Mouse (Mus musculus): ENCODE results near the gene Galk1.

Gene Galk1

DNA sequence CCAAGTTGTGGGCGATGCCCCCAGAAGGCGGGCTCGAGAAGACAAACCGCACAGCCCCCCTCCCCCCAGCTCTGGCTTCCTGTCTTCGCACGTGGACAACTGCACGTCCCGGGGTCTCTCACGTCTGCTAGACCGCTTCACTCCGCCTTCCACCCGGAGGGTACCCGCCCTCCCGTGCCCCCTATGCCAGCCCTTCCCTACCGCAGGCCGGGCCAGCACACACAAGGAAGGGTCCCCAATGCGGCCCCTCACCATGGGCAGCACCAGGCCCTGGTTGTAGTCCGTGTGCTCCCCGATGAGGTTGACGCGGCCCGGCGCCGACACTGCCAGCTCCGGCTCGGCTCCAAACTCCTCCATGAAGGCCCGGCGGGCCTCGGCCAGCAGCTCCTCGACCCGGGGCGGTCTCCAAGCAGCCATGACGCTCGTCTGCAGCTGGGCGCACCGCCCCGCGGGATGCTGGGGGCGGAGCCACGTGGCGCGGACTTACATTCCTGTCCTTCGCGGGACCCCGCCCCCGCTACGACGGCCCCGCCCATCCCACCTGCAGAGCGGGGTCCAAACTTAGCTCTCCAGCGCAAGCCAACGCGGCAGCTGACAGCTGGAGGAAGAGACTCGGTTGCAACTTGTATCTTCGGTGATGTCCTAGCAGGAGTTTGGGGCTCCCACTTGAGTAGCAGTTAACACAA lies at the start of gene Galk1:
Gene Galk1, minus strand, starts transcription at position 458 of the 686 bp plus-strand sequence.
- DNase-seq (ENCODE audit: low read depth, low spot score) = peak; percentile 98

DNA sequence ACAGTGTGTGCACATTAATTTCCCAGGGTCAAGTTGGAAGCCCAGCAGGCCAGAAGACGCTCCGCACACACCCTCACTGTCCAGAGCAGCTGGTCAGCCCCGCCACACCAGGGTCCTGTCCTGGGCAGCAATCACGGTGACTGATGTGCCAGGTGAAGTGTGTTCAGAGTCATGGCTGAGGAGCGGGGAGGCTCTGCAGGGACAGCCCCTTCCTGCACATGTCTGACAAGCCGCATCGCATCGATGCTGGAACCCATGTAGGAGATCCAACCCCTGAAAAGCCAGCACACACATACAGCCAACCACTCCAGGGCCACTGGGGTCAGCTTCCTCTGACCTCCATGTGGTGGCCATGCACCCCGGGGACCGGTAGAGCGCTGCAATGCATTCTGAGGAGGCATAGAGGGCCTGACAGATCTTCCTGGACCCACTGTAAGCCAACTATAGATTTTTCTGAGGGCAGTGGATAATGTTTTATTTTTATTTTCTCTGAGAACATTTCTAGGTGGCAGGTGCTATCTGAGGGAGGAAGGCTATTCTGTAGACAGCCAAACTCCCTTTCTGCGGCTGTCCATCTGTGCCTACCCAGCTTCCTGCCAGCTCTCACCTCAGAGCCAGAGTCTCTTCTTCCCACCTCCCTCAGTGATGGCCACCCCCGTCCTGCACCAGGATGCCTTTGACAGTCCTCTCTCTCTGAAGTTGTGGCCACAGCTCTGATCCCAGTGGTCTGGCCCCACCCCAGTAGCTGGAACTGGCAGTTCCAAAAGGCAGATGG lies 49.3 kb upstream of the Galk1 start:
- no peak for DNase-seq (ENCODE audit: low read depth, low spot score)

DNA sequence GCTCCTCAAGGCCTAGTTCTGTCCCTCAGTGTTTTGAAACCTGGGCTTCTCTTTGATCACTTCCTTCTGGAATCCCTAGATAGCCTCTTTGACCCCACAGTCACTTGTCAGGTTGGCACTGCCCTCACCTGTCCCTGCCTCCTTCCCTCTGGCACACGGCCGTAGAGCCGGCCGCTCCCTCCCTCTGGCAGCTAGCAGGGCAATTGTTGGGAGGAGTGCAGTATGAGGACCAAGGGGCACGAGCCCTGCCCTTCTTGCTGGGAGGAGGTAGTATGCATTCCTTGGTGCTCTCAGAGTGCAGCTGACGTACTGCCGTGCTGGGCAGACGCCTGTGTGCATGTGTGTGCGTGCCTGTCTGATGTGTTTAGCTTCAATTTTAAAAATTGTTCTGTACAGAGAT lies 48.1 kb upstream of the Galk1 start:
- DNase-seq (ENCODE audit: low read depth, low spot score) = no peak

DNA sequence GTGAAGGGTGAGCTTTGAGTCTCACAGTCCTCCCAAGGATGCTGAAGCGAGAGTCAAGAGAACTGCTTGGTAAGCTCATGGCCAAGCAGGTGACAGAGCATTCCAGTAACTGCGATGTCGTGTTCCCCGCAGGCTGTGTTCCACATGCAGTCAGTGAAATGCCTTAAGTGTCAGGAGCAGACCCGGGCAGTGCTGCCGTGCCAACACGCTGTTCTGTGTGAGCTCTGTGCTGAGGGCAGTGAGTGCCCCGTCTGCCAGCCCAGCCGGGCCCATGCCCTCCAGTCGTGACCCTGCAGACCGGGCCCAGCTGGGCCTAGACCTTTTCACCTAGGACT lies 47.1 kb upstream of the Galk1 start:
- DNase-seq (ENCODE audit: low read depth, low spot score) = no peak

DNA sequence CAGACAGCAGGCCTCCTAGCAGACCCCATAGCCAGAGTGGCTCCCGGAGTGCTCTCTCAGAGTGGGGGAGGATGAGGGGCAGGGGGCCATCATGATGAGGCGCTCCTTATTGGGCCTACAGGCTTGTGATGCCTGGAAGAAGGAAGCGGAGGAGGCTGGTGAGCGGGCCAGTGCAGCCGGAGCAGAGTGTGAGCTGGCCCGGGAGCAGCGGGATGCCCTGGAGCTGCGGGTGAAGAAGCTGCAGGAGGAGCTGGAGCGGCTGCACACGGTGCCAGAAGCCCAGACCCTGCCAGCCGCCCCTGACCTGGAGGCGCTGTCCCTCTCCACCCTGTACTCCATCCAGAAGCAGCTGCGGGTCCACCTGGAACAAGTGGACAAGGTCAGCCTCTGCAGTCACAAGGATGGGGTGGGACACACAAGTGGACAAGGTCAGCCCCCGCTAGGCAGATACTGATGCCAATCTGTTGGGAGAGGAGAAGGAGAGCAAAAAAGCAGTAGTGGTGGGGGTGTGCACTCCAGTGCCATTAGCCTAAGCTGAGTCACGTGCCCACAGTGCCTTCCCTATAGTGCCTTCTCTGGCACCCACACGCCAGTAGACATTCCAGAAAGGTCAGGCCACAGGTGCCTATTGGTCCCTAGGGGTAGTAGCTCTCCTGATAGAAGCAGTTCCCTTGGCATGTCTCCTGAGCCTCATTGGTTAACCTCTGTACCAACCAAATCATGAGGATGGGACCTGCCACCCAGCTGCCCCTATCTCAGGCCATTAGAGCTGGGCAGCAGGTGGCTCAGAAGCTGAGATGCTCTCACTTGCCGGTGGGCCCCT lies 46.6 kb upstream of the Galk1 start:
- DNase-seq (ENCODE audit: low read depth, low spot score) = no peak

DNA sequence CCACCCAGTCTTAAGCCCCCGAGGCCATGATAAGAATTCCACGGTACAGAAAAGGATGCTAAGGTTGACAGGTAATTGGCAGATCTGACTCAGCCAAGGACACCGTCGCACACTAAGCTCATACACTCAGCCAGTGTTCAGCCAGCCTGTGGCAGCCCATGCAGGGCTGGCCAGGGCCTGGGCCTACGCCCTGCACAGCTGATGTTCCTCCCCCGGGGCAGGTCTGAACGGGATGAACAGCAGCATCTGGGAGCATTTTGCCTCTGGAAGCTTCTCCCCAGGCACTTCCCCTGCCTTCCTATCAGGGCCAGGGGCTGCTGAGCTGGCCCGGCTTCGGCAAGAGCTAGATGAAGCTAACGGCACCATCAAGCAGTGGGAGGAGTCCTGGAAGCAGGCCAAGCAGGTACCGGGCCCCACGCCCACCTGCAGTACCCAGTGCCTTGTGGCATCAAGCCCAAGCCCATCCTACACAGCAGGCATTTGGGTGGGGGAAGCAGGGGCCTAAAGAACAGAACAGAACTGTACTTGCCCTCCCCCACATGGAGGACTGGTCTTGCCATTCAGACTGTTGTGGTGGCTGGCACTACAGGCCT lies 45.6 kb upstream of the Galk1 start:
- DNase-seq (ENCODE audit: low read depth, low spot score) = no peak

DNA sequence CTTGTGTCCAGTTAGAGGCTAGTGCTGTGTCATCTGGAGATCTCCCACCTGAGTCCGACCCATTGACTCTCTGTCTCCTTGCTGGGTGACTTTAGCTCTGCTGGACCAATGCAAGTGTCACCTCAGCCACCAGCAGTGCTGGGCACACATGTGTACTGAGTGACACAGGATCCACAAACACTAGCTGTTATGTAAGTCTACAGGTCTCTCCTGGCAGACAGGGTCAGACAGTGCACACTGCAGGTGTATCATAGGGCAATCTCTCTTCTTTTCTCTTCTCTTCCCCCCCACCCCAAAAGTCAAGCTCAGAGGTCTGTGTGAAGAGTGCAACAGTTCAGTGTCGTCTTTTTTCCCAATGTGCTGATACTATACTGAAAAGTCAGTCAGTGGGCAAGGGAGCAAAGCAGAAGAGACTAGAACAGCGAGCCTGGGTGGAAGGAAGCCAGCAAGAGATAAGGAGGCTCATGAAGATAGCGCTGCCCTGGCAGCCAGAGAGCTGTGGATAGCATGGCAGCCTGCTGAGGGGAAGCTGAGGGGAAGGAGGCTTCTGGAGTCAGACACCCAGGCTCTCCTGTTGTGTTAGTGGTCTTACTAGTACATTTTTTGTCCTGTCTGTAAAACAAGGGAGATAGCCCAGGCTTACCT lies 44.8 kb upstream of the Galk1 start:
- DNase-seq (ENCODE audit: low read depth, low spot score) = no peak

DNA sequence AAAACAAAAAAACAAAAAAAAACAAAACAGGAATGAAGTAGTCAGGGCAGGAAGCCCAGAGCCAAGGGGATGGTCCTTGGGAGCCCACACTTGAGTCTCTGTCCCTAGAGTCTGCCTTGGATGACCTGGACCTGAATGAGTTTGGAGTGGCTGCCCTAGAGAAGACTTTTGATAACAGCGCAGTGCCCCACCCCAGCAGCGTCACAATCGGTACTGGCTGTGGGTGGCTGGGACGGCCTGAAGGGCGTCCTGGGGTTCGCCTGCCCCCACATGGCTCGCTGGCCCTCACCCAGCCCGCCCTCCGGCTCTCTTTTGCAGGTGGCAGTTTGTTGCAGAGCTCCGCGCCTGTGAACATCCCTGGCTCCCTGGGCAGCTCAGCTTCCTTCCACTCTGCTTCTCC lies 43.4 kb upstream of the Galk1 start:
- DNase-seq (ENCODE audit: low read depth, low spot score) = no peak

DNA sequence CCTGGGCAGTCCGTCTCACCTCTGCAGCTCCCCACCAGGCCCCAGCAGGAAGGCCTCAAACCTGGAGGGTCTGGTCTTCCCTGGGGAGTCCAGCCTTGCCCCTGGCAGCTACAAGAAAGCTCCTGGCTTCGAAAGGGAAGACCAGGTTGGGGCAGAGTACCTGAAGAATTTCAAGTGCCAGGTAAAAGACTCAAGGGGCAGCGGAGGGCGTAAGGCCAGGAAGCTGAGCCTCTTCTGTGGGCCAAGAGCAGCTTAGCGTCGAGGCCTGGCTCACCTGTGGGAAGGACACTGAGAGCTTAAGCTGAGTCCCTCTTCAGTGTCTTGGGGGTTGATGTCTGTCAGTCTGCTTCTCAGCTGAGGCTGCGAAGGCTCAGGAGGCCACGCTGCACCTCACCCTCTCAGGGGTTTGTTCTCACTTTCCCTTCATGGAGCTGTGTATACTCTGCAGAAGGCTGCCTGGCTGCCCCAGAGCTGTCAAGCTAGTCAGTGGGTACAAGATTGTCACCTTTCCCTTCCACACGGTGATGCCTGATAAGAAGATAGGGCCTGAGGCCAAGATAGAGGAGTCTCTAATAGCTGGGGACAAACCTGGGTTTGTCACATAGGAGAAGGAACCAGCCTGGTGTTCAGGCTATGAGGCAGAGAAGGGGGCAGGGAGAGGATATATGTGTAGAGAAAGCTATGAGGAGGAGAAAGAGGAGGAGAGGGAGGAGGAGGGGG lies 41.2 kb upstream of the Galk1 start:
- no peak for DNase-seq (ENCODE audit: low read depth, low spot score)

DNA sequence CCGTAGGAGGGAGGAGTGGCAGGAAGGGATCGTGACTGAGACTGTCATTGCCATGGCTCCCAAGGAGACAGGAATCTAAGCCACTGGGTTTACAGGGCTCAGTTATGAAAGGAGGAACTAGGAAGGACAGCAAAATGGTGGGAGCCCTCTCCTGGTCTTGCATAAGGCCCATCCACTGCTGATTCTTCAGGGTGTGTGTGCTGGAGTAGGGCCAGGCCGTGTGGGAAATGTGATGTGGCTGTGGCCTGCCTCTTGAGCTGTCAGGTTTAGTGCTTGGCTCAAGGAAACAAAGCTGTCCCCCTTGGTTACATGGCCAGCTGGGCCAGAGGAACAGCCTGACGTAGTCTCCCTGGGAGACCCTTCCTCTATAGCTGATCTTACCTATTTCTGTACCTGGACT lies 37.7 kb upstream of the Galk1 start:
- no peak for DNase-seq (ENCODE audit: low read depth, low spot score)

DNA sequence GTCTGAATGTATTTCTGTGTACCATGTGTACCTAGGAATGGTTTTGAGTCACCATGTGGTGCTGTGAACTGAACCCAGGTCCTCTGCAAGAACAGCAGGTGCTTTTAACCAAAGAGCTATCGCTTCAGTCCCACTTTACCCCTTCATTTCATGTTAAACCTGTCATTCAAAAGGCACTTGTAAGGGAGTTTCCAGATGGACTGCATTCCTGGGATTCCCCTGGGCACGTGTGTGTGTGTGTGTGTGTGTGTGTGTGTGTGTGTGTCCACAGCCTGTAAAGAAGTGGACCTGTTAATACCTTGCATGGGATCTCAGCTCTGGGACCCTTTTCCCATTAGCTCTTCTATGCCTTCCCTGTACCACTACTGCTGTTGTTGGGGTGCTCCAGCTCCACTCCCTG lies 37.1 kb upstream of the Galk1 start:
- no peak for DNase-seq (ENCODE audit: low read depth, low spot score)

DNA sequence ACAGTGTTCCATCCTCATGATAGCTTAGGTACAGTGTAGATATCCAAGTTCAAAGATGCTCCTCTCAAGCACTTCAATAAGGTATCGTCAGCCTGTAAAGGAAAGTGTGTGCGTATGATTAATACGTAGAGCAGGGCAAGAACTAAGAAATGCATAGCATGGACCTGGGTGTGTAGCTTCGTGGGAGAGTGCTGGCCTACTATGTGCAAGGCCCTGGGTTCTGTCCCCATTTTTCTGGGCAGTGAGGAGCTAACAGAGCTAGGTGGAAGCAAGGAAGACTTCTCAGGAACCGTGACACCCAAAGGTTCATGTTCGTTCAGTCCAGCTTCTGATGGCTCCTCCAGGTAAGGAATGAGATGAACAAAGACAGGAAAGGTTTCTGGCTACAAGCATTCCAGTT lies 32.7 kb upstream of the Galk1 start:
- no peak for DNase-seq (ENCODE audit: low read depth, low spot score)

DNA sequence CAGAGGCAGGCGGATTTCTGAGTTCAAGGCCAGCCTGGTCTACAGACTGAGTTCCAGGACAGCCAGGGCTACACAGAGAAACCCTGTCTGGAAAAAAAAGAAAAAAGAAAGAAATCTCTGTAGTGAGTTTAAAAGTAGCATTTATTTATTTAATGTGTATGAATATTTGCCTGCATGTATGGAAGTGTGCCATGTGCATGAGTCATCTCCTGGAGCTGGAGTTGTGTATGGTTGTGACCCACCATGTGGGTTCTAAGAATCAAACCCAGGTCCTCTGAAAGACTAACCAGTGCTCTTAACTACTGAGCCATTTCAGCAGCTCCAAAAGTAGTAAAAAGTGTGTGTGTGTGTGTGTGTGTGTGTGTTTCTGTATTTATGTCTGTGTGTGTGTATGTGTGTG lies 30.8 kb upstream of the Galk1 start:
- DNase-seq (ENCODE audit: low read depth, low spot score) = no peak

DNA sequence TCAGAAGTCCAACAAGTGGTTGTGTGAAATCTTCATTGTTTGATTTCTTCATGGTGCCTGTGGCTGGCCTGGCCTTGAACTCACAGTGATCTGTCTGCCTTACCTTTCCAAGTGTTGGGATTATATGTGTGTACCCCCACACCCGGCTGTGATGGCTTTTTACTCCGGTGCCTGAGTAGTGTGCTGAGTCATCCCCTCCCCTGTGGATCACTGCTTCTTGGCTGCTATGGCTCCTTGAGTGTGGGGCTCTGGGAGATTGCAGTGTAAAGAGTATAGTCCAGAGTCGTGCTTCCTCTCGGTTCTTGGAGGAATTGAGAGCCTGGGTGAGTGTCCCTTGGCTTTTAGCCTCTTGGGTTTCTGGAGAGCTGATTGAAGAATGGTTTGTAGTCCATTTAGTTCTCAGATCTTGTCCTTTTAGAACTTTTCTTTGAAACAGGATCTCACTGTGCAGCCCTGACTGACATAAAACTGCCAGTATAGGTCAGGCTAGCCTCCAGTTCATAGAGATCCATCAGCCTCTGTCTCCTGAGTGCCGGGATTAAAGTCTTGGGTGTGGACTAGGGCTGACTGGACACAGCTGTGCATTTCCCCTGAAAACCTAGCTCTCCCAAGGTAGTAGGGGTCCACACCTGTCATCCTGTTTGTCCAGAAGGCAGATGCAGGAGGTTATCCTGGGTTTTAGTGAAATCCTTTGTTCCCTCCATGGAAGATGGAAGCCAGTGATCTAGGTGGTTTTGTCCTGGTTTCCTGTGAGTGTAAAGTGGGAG lies 30.0 kb upstream of the Galk1 start:
- no peak for DNase-seq (ENCODE audit: low read depth, low spot score)

DNA sequence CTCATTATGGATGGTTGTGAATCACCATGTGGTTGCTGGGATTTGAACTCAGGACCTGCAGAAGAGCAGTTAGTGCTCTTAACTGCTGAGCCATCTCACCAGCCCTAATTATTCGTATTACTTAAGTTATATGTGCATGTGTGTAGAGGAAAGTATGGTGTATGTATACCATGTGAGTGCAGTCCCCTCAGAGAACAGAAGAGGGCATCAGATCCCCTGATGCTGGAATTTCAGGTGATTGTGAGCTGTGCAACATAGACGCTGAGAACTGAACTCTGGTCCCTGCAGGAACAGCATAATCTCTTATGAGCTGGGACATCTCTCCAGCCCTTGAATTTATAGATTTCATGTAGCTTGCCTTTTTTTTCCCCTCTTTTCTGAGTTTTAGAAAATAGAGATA lies 29.3 kb upstream of the Galk1 start:
- DNase-seq (ENCODE audit: low read depth, low spot score) = peak; percentile 73

DNA sequence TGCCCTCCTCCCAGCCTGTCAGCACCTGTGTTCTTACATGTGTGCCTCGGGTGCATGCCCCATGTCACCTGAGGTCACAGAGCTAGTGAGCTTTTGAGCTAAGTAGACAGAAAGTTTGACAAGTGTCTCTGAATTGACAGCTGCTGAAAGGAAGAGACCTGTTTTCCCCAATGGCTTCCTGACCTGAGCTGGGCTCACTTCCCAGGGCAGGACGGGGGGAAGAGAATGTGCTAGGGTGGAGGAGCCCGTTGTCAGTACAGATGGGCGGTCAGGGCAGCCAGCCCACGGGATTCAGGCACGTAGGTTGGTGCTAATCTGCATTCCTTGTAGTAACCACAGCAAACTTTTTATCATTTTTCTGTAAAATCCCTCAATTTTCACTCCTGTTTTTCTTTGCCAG lies 28.1 kb upstream of the Galk1 start:
- DNase-seq (ENCODE audit: low read depth, low spot score) = no peak

DNA sequence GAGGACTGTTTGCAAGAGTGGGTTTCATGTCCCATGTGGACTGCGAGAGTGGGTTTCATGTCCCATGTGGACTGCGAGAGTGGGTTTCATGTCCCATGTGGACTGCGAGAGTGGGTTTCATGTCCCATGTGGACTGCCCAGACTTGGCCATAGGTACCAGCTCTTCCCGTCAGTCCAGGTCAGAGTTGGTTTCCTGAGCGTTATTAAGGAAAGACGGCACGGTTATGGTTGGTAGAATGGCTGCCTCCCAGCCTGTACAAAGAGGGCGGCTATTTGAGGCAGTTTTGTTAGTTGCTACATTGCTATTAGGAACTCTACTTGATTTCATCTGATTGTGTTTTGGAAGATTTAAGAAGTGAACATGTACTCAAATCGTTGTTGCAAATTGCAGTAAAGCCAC lies 25.3 kb upstream of the Galk1 start:
- DNase-seq (ENCODE audit: low read depth, low spot score) = no peak

DNA sequence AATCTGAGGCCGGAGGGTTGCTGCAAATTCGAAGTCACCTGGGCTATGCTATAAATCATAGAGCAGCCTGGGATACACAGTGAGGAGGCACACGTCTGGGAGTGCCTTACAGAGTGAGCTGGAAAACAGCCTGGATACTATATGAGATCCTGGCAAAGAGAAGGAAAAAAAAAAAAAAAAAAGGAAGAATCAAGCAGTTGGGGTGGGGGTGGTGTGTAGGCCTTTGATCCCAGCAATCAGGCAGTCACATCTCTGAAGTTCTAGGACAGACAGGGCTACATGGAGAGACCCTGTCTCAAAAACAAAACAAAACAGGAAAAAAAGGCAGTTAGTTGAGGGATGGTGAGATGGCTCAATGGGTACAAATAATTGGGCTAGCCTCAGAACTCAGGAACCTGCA lies 24.2 kb upstream of the Galk1 start:
- no peak for DNase-seq (ENCODE audit: low read depth, low spot score)

DNA sequence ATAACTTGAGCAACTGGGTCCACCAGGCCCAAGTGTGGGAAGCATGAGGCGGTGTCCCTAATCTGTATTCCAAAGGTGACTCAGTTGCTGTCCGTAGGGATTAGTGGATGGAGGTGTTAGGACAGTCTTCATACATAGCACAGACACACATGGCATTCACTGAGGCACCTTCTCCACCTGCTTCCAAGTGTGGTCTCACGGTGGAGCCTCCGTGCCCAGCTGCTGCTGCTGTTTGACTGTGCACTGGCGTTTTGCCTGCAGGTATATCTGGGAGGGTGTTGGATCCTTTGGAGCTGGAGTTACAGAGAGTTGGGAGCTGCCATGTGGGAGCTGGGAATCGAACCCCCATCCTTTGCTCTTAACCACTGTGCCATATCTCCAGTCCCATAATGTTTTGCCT lies 22.1 kb upstream of the Galk1 start:
- DNase-seq (ENCODE audit: low read depth, low spot score) = no peak

Measured in ZHBTc4 (cell line).